Mouse (Mus musculus) forebrain, postnatal 0 days (tissue): ENCODE measurements at regions not wholly inside any gene's neighbourhood (a gene's known extent, or its start where the extent isn't known, plus 50 kb on each side); places are given as distances from the start of the nearest gene placed in this dataset.

Source experiments
- ATAC-seq: fragments of 200-750 bp; cut with Nextera tagmentation; 2 replicates; pipeline ENCODE4 v1.8.0; 2017; ENCODE audit warnings: mild to moderate bottlenecking, moderate library complexity
- DNase-seq: peaks from one replicate; pipeline ENCODE4 v3.0.0-alpha.2; 2015
- H3K27ac ChIP-seq: fragments of 300-500 bp; sonication (generic); 2 replicates; pipeline ENCODE4 v1.5.1; 2014; ENCODE audit warnings: low read depth, mild to moderate bottlenecking, antibody characterized with exemption, low read length, moderate library complexity, mixed read lengths
- H3K27me3 ChIP-seq: fragments of 300-500 bp; sonication (generic); 2 replicates; pipeline ENCODE4 v1.6.1; 2014; ENCODE audit warnings: mild to moderate bottlenecking, low read length, mixed read lengths; ENCODE audit not compliant: insufficient read depth
- H3K36me3 ChIP-seq: fragments of 300-500 bp; sonication (generic); 2 replicates; pipeline ENCODE4 v1.6.1; 2014; ENCODE audit warnings: mild to moderate bottlenecking, moderate library complexity; ENCODE audit not compliant: insufficient read depth
- H3K4me1 ChIP-seq: fragments of 300-500 bp; sonication (generic); 2 replicates; pipeline ENCODE4 v1.6.1; 2014; ENCODE audit warnings: antibody characterized with exemption; ENCODE audit not compliant: insufficient read depth
- H3K4me2 ChIP-seq: fragments of 300-500 bp; sonication (generic); 2 replicates; pipeline ENCODE4 v1.6.1; 2014; ENCODE audit warnings: low read depth, mild to moderate bottlenecking, moderate library complexity
- H3K4me3 ChIP-seq: fragments of 300-500 bp; sonication (generic); 2 replicates; pipeline ENCODE4 v1.5.1; 2014; ENCODE audit warnings: low read depth, low read length, mixed read lengths
- H3K9ac ChIP-seq: fragments of 300-500 bp; sonication (generic); 2 replicates; pipeline ENCODE4 v1.6.1; 2014; ENCODE audit warnings: mild to moderate bottlenecking
- H3K9me3 ChIP-seq: fragments of 300-500 bp; sonication (generic); 2 replicates; pipeline ENCODE4 v1.6.1; 2016; ENCODE audit warnings: low read length
- CTCF ChIP-seq: sonication (generic); IDR thresholded peaks from 2 replicates; pipeline ENCODE4 v1.5.1; 2016; ENCODE audit warnings: antibody characterized with exemption, control low read depth, low read depth
- WGBS: fragments of 180-500 bp; shearing (Covaris S2); extraction: QIAGEN DNeasy Blood & Tissue Kit; methylation state at CpG from one replicate; pipeline ENCODE4 v1.1.7; 2014; 5-methylcytosine and 5-hydroxymethylcytosine counted together

- ATAC-seq: peak; percentile 60
- WGBS: 42% methylated on average over 4 of the region's 4 CpGs
- Histone ChIP-seq H3K9ac (no peak overlapping the region), H3K4me1 (no peaks in the 10 kb centered on the region), H3K27me3 (no peaks in the 10 kb centered on the region), H3K4me3 (no peak overlapping the region), H3K9me3 (no peaks in the 10 kb centered on the region), H3K36me3 (no peaks in the 10 kb centered on the region), H3K27ac (no peak overlapping the region), H3K4me2 (no peak overlapping the region)
- no peak for TF ChIP-seq CTCF
- peak; percentile 28 for DNase-seq
Measured at GRCm38 (mm10) chr3:65460936-65461335, 67.3 kb upstream of the Tiparp start.

GRCm38 (mm10) chr3:65459702-65460101 lies 67.3 kb upstream of the Ssr3 start:
- DNase-seq (no peak), ATAC-seq (no peak)
- Histone ChIP-seq H3K27ac (no peak overlapping the region), H3K4me1 (0 out of 2 replicates have a peak, but pooled peaks cover 5% of the 10 kb centered on the region), H3K4me2 (no peak overlapping the region), H3K4me3 (no peak overlapping the region), H3K9ac (no peak overlapping the region), H3K9me3 (no peaks in the 10 kb centered on the region), H3K27me3 (no peaks in the 10 kb centered on the region), H3K36me3 (no peaks in the 10 kb centered on the region)
- WGBS: 60% methylated on average over 5 of the region's 5 CpGs
- no peak for TF ChIP-seq CTCF

- Histone ChIP-seq H3K36me3 (no peaks in the 10 kb centered on the region), H3K9me3 (no peaks in the 10 kb centered on the region), H3K4me3 (no peak overlapping the region), H3K27me3 (no peaks in the 10 kb centered on the region), H3K9ac (no peak overlapping the region), H3K27ac (no peak overlapping the region), H3K4me2 (no peak overlapping the region), H3K4me1 (0 out of 2 replicates have a peak, but pooled peaks cover 5% of the 10 kb centered on the region)
- 79% methylated on average over 6 of the region's 6 CpGs for WGBS
- DNase-seq: no peak
- no peak for TF ChIP-seq CTCF
- no peak for ATAC-seq
Measured at GRCm38 (mm10) chr3:65457931-65458330, 65.5 kb upstream of the Ssr3 start.

- H3K36me3 ChIP-seq: no peaks in the 10 kb centered on the region
- no peaks in the 10 kb centered on the region for H3K9me3 ChIP-seq
- no peak overlapping the region for H3K9ac ChIP-seq
- peak; percentile 70 for DNase-seq
- H3K4me2 ChIP-seq: no peak overlapping the region
- 12% methylated on average over 14 of the region's 14 CpGs for WGBS
- peak; percentile 94 for ATAC-seq
- H3K4me1 ChIP-seq: 0 out of 2 replicates have a peak, but pooled peaks cover 5% of the 10 kb centered on the region
- H3K27ac ChIP-seq: peak overlapping the region; percentile 48; the same call in 1 of the 2 replicates
- no peaks in the 10 kb centered on the region for H3K27me3 ChIP-seq
- no peak overlapping the region for H3K4me3 ChIP-seq
- TF ChIP-seq CTCF: no peak
Measured at GRCm38 (mm10) chr3:65455597-65456284, 63.3 kb upstream of the Ssr3 start.

- 97% methylated on average over 7 of the region's 7 CpGs for WGBS
- no peak for TF ChIP-seq CTCF
Measured at GRCm38 (mm10) chr3:65454301-65454700, 61.9 kb upstream of the Ssr3 start.

GRCm38 (mm10) chr3:65449176-65449575 lies 56.8 kb upstream of the Ssr3 start:
- Histone ChIP-seq H3K4me1 (no peaks in the 10 kb centered on the region), H3K27me3 (no peaks in the 10 kb centered on the region), H3K9ac (no peak overlapping the region), H3K27ac (no peak overlapping the region), H3K9me3 (no peaks in the 10 kb centered on the region), H3K36me3 (no peaks in the 10 kb centered on the region), H3K4me3 (no peak overlapping the region), H3K4me2 (no peak overlapping the region)
- WGBS: 87% methylated on average over 1 of the region's 1 CpGs
- TF ChIP-seq CTCF: no peak
- ATAC-seq (no peak), DNase-seq (no peak)

More at GRCm38 (mm10) chr3:65454301-65454700, 61.9 kb upstream of the Ssr3 start:
- no peak for ATAC-seq
- H3K36me3 ChIP-seq: no peaks in the 10 kb centered on the region
- H3K27ac ChIP-seq: no peak overlapping the region
- no peak for DNase-seq
- H3K4me2 ChIP-seq: no peak overlapping the region
- 0 out of 2 replicates have a peak, but pooled peaks cover 5% of the 10 kb centered on the region for H3K4me1 ChIP-seq
- H3K4me3 ChIP-seq: no peak overlapping the region
- H3K9ac ChIP-seq: no peak overlapping the region
- H3K27me3 ChIP-seq: no peaks in the 10 kb centered on the region
- H3K9me3 ChIP-seq: no peaks in the 10 kb centered on the region

- no peaks in the 10 kb centered on the region for H3K36me3 ChIP-seq
Measured at GRCm38 (mm10) chr3:65443701-65444100, 51.3 kb upstream of the Ssr3 start.

More at GRCm38 (mm10) chr3:65443701-65444100, 51.3 kb upstream of the Ssr3 start:
- Histone ChIP-seq H3K9me3 (no peaks in the 10 kb centered on the region), H3K9ac (no peak overlapping the region), H3K4me2 (no peak overlapping the region), H3K4me3 (no peak overlapping the region), H3K27ac (no peak overlapping the region), H3K4me1 (peaks cover 3% of the 10 kb centered on the region; the same call in 1 of the 2 replicates), H3K27me3 (no peaks in the 10 kb centered on the region)
- DNase-seq: no peak
- WGBS: 33% methylated on average over 1 of the region's 1 CpGs
- ATAC-seq: no peak
- TF ChIP-seq CTCF: no peak
